25 mouse cellular contexts compared by ENCODE assay signal in genomic region chr8:126961516-126961915, GRCm38 (mm10). TPM values are rescaled to one million over a fixed set of nuclear protein-coding genes. Genes with fewer than 3 reads are reported as not detected.
DNase-seq lines count a peak whose midpoint lies in the region; ATAC-seq and TF ChIP-seq lines count a peak whose summit lies in the region.
"Had no signal": no experiment of that assay in that cellular context is flagged by ENCODE, and none has a peak within 500 bp of the region (broad histone marks: within the 10 kb centered on the region; RNA-seq: fewer than 3 reads in every experiment).

No protein-coding gene starts in this region.

- no peak for TF ChIP-seq EP300 in stomach, postnatal 0 days (optimal IDR thresholded peaks at IDR 0.05)

- intact Hi-C loops in left cerebral cortex, postnatal 25 days (cut with DNase I) = no loop called here

- H3K27me3 ChIP-seq in stomach, postnatal 0 days (ENCODE audit: control insufficient read depth, insufficient read depth, low read length) = no peaks in the 10 kb centered on the region
- H3K27me3 ChIP-seq: forebrain, embryonic 15.5 days; liver, embryonic 13.5 days; midbrain, embryonic 12.5 days; neural tube, embryonic 15.5 days; stomach, embryonic 15.5 days had no signal

- no peaks in the 10 kb centered on the region for H3K4me1 ChIP-seq in stomach, postnatal 0 days (replicated peaks; ENCODE audit: control insufficient read depth, insufficient read depth)
- H3K4me1 ChIP-seq: forebrain, embryonic 15.5 days; heart, embryonic 10.5 days; liver, embryonic 13.5 days; midbrain, embryonic 12.5 days; neural tube, embryonic 15.5 days; stomach, embryonic 15.5 days had no signal

- peak overlapping the region; percentile 59 for H3K27ac ChIP-seq in layer of hippocampus, adult 2 months
- H3K27ac ChIP-seq in stomach, postnatal 0 days (replicated peaks) = no peak overlapping the region
- H3K27ac ChIP-seq: forebrain, embryonic 15.5 days; heart, embryonic 10.5 days; hindbrain, embryonic 14.5 days; kidney, postnatal 0 days; liver, embryonic 13.5 days; midbrain, embryonic 12.5 days; neural tube, embryonic 15.5 days; stomach, embryonic 15.5 days had no signal

- TF ChIP-seq CTCF in layer of hippocampus, adult 2 months (conservative IDR thresholded peaks at IDR 0.05) = no peak
- TF ChIP-seq CTCF in stomach, postnatal 0 days (IDR thresholded peaks at IDR 0.05; ENCODE audit: low read depth) = no peak

- no peaks in the 10 kb centered on the region for H3K9me3 ChIP-seq in stomach, postnatal 0 days (ENCODE audit: control insufficient read depth, low read length)
- H3K9me3 ChIP-seq: forebrain, embryonic 15.5 days; heart, embryonic 10.5 days; liver, embryonic 13.5 days; midbrain, embryonic 12.5 days; neural tube, embryonic 15.5 days; stomach, embryonic 15.5 days had no signal

- H3K36me3 ChIP-seq in stomach, postnatal 0 days (ENCODE audit: control insufficient read depth, insufficient read depth, low read length) = peaks cover 21% of the 10 kb centered on the region

- H3K4me2 ChIP-seq in stomach, postnatal 0 days (replicated peaks; ENCODE audit: low read depth) = no peak overlapping the region
- H3K4me2 ChIP-seq: forebrain, embryonic 15.5 days; hindbrain, embryonic 14.5 days; liver, embryonic 13.5 days; lung, embryonic 14.5 days; midbrain, embryonic 12.5 days; neural tube, embryonic 15.5 days; stomach, embryonic 15.5 days had no signal

- WGBS in stomach, postnatal 0 days = 93% methylated on average over 3 of the region's 3 CpGs

- no peak overlapping the region for H3K4me3 ChIP-seq in layer of hippocampus, adult 2 months
- no peak overlapping the region for H3K4me3 ChIP-seq in stomach, postnatal 0 days (ENCODE audit: low read depth, low read length)
- H3K4me3 ChIP-seq: forebrain, embryonic 15.5 days; heart, embryonic 10.5 days; liver, embryonic 13.5 days; midbrain, embryonic 12.5 days; neural tube, embryonic 15.5 days; stomach, embryonic 15.5 days had no signal

- no peak overlapping the region for H3K9ac ChIP-seq in stomach, postnatal 0 days (ENCODE audit: low read length)
- H3K9ac ChIP-seq: forebrain, embryonic 15.5 days; hindbrain, embryonic 14.5 days; liver, embryonic 13.5 days; lung, embryonic 14.5 days; midbrain, embryonic 12.5 days; neural tube, embryonic 15.5 days; stomach, embryonic 15.5 days had no signal

- DNase-seq in layer of hippocampus, adult 18-20 months (ENCODE audit: low spot score in 2 of 2) = peak; percentile 80 to 88
- DNase-seq in layer of hippocampus, adult 9-10 months (ENCODE audit: low spot score) = no peak
- DNase-seq in brain, adult 2 months (ENCODE audit: low read depth, low spot score) = peak; percentile 79
- DNase-seq in layer of hippocampus, adult 2 months (ENCODE audit: low spot score in 2 of 2) = peak; percentile 68 to 87
- peak; percentile 42 to 76 for DNase-seq in left cerebral cortex, postnatal 25 days (ENCODE audit: low spot score in 2 of 2)
- no peak for DNase-seq in stomach, postnatal 0 days (ENCODE audit: low spot score)
- no peak for DNase-seq in T-cell, adult 2 months (ENCODE audit: low spot score)
- DNase-seq: adrenal gland, adult 8-10 months; cerebellum, adult 2 months; heart, postnatal 4 days; kidney, adult 18-20 months; liver, embryonic 13.5 days; lung, embryonic 14.5 days; thymus, adult 2 months; thymus, postnatal 4 days had no signal

- ATAC-seq in stomach, postnatal 0 days (ENCODE audit: low FRiP score, low TSS enrichment) = no peak
- no peak for ATAC-seq in granulocyte monocyte progenitor cell, adult 5-6 weeks (replicated peaks; ENCODE audit: poor library complexity, severe bottlenecking)
- ATAC-seq: activated CD4-positive, CD25-positive, alpha-beta regulatory T cell, adult 4 months; forebrain, embryonic 15.5 days; inflammation-experienced regulatory T-cells, adult 6 months had no signal

RNA-seq across cellular contexts. Expression of gene Rbm34, which starts 9.4 kb away (rescaled TPM):
- 10 to 100 TPM; 13.1 to 13.6 TPM for total RNA-seq in layer of hippocampus, adult 18-20 months (2021)
- 10 to 100 TPM; 12.1 to 12.9 TPM for total RNA-seq in layer of hippocampus, adult 2 months (2021)
- 10 to 100 TPM; 13.2 to 14.2 TPM for total RNA-seq in left cerebral cortex, postnatal 25 days (2021)
- polyA plus RNA-seq in stomach, postnatal 0 days (2015; fragmentation: Nextera tagmentation; extraction: Ambion mirVana) = 18.4 and 19.5 TPM in 2 replicates
- 27.7 and 28.9 TPM in 2 replicates for total RNA-seq in granulocyte monocyte progenitor cell, adult 5-6 weeks (2014; fragmentation: Nextera tagmentation)
- total RNA-seq in granulocyte monocyte progenitor cell, adult 5-6 weeks (2017) = 41.9 and 44.5 TPM in 2 replicates

RNA-seq across cellular contexts. Expression of gene Tomm20, which starts 15.9 kb away (rescaled TPM):
- 100 to 1,000 TPM; 214 TPM for total RNA-seq in layer of hippocampus, adult 18-20 months (2021)
- total RNA-seq in layer of hippocampus, adult 2 months (2021) = 100 to 1,000 TPM; 209 to 214 TPM
- total RNA-seq in left cerebral cortex, postnatal 25 days (2021) = 100 to 1,000 TPM; 174 to 189 TPM
- 158 and 175 TPM in 2 replicates for polyA plus RNA-seq in stomach, postnatal 0 days (2015; fragmentation: Nextera tagmentation; extraction: Ambion mirVana)
- total RNA-seq in granulocyte monocyte progenitor cell, adult 5-6 weeks (2014; fragmentation: Nextera tagmentation) = 72.5 and 80.0 TPM in 2 replicates
- 237 and 273 TPM in 2 replicates for total RNA-seq in granulocyte monocyte progenitor cell, adult 5-6 weeks (2017)

Comparison
In these comparisons a context has a peak if more than half of its experiments do, and no peak if none do; other contexts are left out.
1. DNase-seq: peak in layer of hippocampus, adult 18-20 months (2 of 2), brain, adult 2 months (single experiment), layer of hippocampus, adult 2 months (2 of 2) and left cerebral cortex, postnatal 25 days (2 of 2); none in layer of hippocampus, adult 9-10 months (single experiment), stomach, postnatal 0 days (single experiment) and T-cell, adult 2 months (single experiment).